Mouse (Mus musculus): Measurements from ENCODE around the gene Cfap299.

Cfap299 gene

DNA sequence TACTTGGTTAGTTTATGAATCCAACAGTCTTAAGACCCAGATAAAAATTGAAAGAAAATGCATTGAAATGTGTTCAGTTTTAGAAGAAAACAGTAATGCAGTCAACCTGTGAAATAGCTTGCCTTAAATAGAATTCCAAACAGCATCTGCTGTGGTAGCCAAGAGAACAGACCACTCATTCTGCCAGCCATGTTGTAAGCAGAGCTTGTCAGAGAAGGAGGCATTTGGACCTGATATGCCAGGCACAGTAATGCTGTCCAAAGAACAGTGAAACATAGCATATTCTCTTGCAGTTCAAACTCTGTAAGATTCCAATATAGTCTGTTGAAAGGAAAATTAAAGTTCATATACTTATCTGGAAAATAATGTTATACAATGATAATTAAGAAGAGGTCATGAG is 321.2 kb downstream of the Cfap299 start:
- no peak for DNase-seq (ENCODE audit: extremely low spot score)

GRCm38 (mm10) chr5:98651049-98651448 is 321.9 kb downstream of the Cfap299 start:
- DNase-seq (ENCODE audit: extremely low spot score), result no peak

DNA sequence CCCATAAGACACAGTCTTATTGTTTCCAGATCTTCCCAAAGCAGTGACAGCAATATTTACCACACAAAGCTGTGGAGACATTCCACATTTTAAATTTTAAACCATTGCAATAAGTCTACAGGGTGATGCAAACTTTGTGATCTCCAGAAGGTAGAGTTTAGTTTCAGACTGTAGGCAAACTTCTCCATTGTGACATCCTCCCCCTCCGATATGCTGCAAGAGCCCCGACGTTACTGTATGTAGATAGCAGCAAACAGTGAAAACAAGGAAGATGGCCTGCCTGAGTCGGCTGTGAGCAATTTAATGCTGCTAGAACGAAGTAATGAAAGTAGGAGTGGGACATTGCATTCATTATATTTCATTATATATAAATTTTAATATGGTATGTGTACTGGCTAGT is 359.1 kb downstream of the Cfap299 start:
- no peak for DNase-seq (ENCODE audit: extremely low spot score)

DNA sequence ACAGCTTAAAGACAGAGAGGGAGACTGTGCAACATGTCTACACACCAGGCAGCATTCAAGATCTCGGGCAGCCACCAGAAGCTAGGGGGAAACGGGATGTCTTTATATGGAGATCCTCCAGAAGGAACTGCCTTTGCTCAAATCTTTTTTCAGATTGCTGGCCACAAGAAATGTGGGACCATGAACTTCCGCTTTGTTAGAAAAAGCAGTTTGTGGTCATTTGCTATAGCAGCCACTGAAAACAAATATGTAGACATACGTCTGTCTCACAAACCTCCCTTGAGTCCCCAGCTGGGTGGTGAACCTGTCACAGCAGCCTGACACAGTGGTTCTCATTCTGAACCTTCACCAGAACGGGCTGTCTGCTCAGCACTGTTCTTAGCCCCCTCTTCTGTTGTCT is 363.0 kb downstream of the Cfap299 start:
- no peak for DNase-seq (ENCODE audit: extremely low spot score)

GRCm38 (mm10) chr5:98696336-98696735 is 367.2 kb downstream of the Cfap299 start:
- DNase-seq (ENCODE audit: extremely low spot score), result no peak

DNA sequence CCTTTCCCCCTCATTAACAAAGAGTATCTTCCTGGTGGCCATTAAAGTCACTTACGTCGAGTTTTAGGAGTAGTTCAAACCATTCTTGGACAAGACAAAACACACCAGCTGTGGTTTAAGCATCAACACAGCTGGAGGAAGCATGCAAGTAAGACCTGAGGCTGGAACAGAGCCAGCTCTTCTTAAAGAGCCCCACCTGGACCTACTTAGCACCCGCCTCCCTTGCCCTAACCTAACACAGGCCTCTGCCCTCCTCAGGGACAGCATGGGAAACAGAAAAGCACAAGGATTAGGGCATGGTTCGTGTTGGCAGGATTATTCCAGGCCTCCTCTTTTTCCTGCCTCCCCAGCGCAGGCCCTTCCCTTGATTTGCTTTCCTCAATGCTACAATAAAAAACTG is 374.9 kb downstream of the Cfap299 start:
- DNase-seq (ENCODE audit: extremely low spot score), result no peak

GRCm38 (mm10) chr5:98706597-98706996 is 377.5 kb downstream of the Cfap299 start:
- no peak for DNase-seq (ENCODE audit: extremely low spot score)

DNA sequence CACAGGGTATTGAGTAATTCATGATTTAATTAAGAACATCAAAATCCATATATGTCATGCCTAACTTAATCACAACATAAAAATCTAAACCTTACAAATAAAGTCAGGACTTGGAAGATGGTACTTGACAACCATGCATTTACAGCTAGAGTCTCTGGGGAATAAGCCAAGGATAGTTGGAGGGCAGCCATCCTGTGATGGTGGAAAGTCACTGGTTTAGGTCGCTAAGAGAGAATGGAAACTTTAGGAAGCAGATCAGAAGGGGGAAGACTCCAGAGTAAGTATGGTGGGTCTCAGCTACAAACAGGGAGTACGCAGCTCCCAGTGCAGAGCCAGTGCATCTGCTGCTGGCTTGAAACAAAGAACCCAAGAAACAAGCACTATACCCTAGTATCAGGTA is 386.3 kb downstream of the Cfap299 start:
- DNase-seq (ENCODE audit: extremely low spot score), result no peak

GRCm38 (mm10) chr5:98732157-98733009 is 403.3 kb downstream of the Cfap299 start:
- DNase-seq (ENCODE audit: extremely low spot score), result no peak

DNA sequence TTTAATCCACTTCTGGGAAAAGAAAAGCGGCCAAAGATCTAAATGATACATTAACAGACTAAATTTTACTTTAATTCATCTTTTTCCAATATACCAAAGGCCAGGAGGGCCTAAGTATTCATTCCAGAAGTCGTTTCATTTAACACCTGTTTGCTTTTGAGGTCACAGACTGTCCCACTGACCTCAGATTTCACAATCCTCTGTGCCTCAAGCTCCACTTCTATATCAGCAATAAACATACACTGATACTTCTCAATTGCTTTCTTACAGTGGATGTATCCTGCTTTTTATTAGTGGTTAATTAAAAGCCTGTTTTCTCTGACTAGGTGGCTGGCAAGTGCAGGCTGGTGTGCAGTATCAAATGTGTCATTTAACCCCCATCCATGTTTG is 403.9 kb downstream of the Cfap299 start:
- no peak for DNase-seq (ENCODE audit: extremely low spot score)

- no peak for DNase-seq (ENCODE audit: extremely low spot score)
Observed at GRCm38 (mm10) chr5:98761858-98762652, 433.0 kb downstream of the Cfap299 start.

GRCm38 (mm10) chr5:98778588-98778987 is 449.5 kb downstream of the Cfap299 start:
- no peak for DNase-seq (ENCODE audit: extremely low spot score)

GRCm38 (mm10) chr5:98782066-98782465 is 453.0 kb downstream of the Cfap299 start:
- DNase-seq (ENCODE audit: extremely low spot score), result no peak

DNA sequence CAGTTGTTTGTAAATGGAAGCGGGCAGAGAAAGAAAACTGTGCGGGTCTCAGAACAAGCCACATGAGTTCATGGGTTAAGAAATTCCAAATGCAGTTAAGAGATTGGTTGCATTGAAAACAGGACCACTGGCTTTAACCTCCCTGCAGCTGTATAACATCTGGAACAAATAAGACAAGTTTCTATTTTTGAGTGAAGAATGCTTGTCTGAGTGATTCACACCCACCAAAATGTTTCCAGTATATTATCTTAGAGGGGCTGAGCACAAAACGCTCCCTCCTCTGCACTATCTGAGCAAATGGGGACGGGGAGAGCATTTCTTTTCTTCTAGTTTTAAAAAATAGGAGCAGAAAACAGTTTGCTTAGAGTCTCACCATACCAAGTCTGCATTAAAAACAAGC is 458.6 kb downstream of the Cfap299 start:
- DNase-seq (ENCODE audit: extremely low spot score), result no peak

GRCm38 (mm10) chr5:98788568-98788967 is 459.5 kb downstream of the Cfap299 start:
- no peak for DNase-seq (ENCODE audit: extremely low spot score)

DNA sequence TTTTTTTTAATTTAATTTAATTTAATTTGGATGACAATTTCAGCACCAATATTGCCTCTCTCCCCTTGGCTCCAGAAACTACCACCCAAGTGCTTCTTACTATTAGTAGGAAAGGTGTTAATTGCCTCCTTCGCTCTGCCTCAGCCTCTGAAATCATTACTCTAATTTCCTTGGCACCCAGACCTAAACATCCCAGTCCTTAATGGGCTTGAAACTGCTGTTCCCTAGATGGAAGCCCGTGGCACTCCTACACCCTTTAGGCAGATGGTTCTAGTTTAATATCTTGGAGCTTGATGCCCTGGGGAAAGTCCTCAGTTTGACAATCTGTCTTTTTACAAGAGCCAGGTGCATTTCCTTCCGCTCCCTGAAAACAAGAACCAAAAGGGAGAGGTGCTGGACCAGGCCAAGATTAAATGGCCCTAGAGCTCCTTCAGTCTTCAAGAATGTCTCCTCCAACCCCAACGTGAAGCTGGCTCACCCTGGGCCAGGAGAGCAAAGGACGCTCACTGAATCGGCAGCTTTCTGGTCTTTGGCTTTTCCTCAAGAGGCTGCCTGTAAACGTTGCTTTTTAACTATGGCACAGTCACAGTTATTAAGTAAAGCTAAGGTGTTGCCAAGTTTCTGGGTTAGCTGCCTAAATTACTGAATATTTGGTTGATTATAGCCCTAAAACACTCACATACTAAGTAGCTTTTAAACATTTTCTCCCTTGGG is 461.9 kb downstream of the Cfap299 start:
- DNase-seq (ENCODE audit: extremely low spot score), result no peak

DNA sequence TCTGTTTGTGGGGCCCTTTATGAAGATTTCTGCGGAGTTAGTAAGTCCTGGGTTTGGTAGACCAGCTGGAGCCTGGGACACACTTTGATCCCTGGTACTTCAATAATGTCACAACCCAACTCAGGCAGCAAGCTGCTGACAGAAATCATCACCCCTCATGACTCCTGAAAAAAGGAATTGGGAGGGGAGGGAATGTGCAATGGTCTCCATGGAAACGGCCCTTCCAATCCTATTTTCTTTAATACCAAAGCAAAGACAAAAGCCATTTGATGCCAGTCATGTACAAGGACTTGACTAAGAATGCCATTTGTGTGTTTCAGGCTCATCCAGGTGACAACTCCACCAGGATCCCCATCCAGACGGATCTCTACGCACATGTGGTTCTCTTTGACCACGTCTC is 472.4 kb downstream of the Cfap299 start:
- DNase-seq (ENCODE audit: extremely low spot score), result no peak

GRCm38 (mm10) chr5:98804761-98805160 is 475.7 kb downstream of the Cfap299 start:
- no peak for DNase-seq (ENCODE audit: extremely low spot score)

DNA sequence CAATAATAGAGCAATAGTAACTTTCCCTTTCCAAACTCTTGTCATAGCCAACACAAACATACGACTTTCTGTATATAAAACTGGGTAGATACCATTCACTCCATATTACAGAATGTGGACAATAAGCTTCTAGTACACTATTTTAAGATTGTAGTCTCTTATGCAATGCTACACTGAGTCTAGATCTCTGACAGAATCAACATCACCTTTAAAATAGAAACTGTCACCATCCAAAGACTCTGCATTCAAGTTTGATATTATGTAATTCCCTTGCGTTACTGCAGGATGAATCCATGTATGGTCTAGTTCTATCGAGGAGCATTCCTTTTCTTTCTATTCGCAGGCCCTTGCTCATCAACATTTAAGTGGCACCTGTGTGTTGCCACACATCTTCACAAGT is 477.4 kb downstream of the Cfap299 start:
- no peak for DNase-seq (ENCODE audit: extremely low spot score)

DNA sequence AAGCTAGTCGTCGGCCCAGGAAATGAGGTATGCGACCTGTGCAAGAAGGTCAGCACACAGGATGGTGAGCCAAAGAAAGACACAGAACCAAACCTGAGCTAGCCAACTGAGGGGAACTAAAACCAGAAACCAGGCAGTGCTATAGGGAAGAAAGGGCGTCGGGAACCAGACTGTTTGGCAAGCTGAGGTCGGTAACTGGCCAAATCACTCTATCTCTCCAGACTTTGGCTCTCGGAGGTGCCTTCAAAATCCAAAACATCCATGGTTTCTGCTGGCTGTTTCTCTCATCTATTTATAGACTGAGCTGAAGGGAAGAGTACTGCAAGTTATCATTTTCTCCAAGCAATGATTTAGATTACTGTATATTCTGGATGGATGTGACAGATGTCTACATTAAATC is 477.9 kb downstream of the Cfap299 start:
- no peak for DNase-seq (ENCODE audit: extremely low spot score)

DNA sequence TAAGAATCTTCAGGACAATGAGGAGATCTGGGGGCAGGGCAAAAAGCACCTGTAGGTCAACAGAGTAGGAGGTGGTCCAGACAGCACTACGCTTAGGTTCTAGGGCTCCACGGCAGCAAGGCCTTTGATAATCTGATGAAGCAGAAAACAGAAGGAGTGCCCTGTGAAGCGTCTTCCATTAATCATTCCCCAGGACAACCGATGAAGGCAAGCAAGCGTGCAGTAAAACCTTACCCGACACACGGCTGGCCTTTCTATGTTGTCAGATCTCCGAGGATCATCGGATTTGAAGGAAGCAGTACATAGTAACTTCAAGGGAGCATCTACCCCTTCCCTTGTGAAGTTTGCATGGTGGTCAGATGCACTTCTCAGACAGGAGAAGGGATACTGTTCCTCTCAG is 478.8 kb downstream of the Cfap299 start:
- DNase-seq (ENCODE audit: extremely low spot score), result no peak

DNA sequence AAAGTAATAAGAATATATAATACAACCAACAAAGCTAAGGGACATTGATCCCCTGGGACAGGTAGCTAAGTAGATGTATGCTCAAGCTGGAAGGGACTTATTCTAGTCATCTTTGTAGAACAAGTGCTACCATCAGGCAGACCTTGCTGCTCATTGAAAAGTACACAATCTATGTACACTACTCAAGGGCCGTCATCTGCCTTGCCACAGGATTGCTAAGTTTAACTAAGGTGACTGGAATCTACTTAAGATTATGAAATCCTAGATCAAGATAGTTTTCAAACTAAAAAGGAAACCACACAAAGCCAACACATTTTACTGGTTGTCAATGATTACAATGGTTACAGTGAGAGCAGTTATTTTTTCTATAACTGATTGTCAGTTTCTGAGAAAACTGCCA is 483.3 kb downstream of the Cfap299 start:
- no peak for DNase-seq (ENCODE audit: extremely low spot score)
